Mouse (Mus musculus) heart, embryonic 11.5 days (tissue): ENCODE measurements around the gene Pole. TPM values are rescaled to one million over a fixed set of nuclear protein-coding genes. Genes with fewer than 3 reads are reported as not detected.

Source experiments
- ATAC-seq: fragments of 200-750 bp; cut with Nextera tagmentation; replicated peaks from 2 replicates; pipeline ENCODE4 v1.8.0; 2017; ENCODE audit warnings: moderate library complexity; ENCODE audit not compliant: insufficient number of reproducible peaks, low FRiP score, low TSS enrichment
- H3K27ac ChIP-seq: fragments of 300-500 bp; sonication (generic); 2 replicates; pipeline ENCODE4 v1.5.1; 2014; ENCODE audit warnings: mild to moderate bottlenecking, low read depth, low read length
- H3K27me3 ChIP-seq: fragments of 300-500 bp; sonication (generic); 2 replicates; pipeline ENCODE4 v1.6.1; 2014; ENCODE audit warnings: mild to moderate bottlenecking, low read length, mixed read lengths; ENCODE audit not compliant: control insufficient read depth, insufficient read depth
- H3K36me3 ChIP-seq: fragments of 300-500 bp; sonication (generic); 2 replicates; pipeline ENCODE4 v1.6.1; 2014; ENCODE audit warnings: mild to moderate bottlenecking, low read length, moderate library complexity, mixed read lengths; ENCODE audit not compliant: control insufficient read depth, insufficient read depth
- H3K4me1 ChIP-seq: fragments of 300-500 bp; sonication (generic); 2 replicates; pipeline ENCODE4 v1.6.1; 2014; ENCODE audit warnings: low read length; ENCODE audit not compliant: control insufficient read depth, insufficient read depth
- H3K4me2 ChIP-seq: fragments of 300-500 bp; sonication (generic); 2 replicates; pipeline ENCODE4 v1.6.1; 2014; ENCODE audit warnings: mild to moderate bottlenecking, moderate library complexity
- H3K4me3 ChIP-seq: fragments of 300-500 bp; sonication (generic); 2 replicates; pipeline ENCODE4 v1.5.1; 2014; ENCODE audit warnings: low read depth, low read length
- H3K9ac ChIP-seq: fragments of 300-500 bp; sonication (generic); 2 replicates; pipeline ENCODE4 v1.6.1; 2014; ENCODE audit warnings: mild to moderate bottlenecking, low read depth, low read length, moderate library complexity
- H3K9me3 ChIP-seq: fragments of 300-500 bp; sonication (generic); replicated peaks from 2 replicates; pipeline ENCODE4 v1.6.1; 2016; ENCODE audit warnings: low read length; ENCODE audit not compliant: control insufficient read depth
- WGBS: fragments of 180-500 bp; shearing (Covaris S2); extraction: QIAGEN DNeasy Blood & Tissue Kit; methylation state at CpG from one replicate; pipeline ENCODE4 v1.1.7; 2014; ENCODE audit not compliant: insufficient replicate concordance; 5-methylcytosine and 5-hydroxymethylcytosine counted together
- polyA plus RNA-seq: library from polyadenylated mRNA; unstranded; fragments of >200 nt; fragmentation: Nextera tagmentation; extraction: Ambion mirVana; gene quantifications from 2 replicates; pipeline ENCODE4 v1.2.1, GENCODE M21; 2014

Gene Pole
- polyA plus RNA-seq = 21.2 and 25.7 TPM in 2 replicates

DNA sequence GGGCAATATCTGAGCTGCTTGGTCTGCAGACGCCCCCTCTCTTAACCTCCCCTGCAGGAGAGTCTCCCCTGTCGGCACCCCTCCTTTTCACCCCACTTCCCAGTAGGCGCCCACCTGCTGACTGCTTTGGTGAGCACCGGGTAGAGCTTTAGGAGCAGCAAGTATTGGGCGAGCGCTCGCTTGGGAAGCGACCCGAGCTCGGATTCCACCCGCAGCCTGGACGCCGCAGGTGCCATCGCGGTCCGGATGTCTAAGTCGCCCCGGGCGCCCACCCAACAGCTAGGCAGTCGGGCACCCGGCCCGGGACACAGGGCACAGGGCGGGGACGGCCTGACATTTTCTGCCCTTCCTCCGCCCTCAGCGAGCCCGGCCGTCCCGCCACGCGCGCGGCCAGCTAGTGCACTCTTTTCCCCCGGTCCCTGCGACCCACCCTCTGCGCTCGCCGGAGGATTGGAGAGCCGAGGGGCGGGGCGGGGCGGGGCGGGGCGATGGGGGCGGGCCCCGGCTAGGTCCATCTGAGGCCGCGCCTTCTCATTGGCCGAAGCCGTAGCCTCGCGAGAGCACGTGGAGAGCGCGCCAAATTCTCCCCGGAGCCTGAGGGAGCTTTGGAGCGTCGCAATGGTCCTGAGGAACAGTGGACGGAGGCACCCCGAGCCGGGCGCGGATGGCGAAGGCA lies at the start of gene Pole, which contains the start of gene Pxmp2:
Gene Pole, plus strand, starts transcription at position 537 of the 676 bp plus-strand sequence.
Gene Pxmp2, minus strand, starts transcription at position 417 of the 676 bp plus-strand sequence.
- peak within 1 kb of the TSS; percentile 94 for H3K4me2 ChIP-seq
- peak within 1 kb of the TSS; percentile 83 for H3K9ac ChIP-seq
- H3K27ac ChIP-seq = peak within 1 kb of the TSS; percentile 58; the same call in 1 of the 2 replicates
- 0 out of 2 replicates have a peak, but pooled peaks cover 4% of the 10 kb centered on the region for H3K4me1 ChIP-seq
- ATAC-seq = peak; percentile 98
- H3K27me3 ChIP-seq = no peaks in the 10 kb centered on the region
- peak within 1 kb of the TSS; percentile 66 for H3K4me3 ChIP-seq
- H3K36me3 ChIP-seq = peaks cover under 1% of the 10 kb centered on the region; the same call in 1 of the 2 replicates
- no peaks in the 10 kb centered on the region for H3K9me3 ChIP-seq
- under 1% methylated on average over 63 of the region's 64 CpGs for WGBS

DNA sequence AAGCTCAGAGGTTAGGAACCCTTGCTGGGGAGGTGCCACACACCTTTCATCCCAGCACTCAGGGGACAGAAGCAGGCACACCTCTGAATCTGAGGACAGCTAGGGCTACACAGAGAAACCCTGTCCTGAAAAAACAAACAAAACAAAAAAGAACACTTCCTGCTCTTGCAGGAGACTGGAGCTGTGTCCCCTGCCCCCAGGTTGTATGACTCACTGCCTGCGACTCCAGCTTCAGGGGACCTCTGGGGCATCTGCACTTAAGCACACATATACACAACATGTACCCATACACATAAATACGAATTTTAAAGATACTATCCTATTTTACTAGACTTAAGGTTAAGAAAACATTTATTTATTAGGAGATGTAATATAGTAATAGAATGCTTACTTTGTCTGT lies 42.0 kb upstream of the Pole start:
- Histone ChIP-seq H3K4me1 (no peaks in the 10 kb centered on the region), H3K27ac (no peak overlapping the region), H3K27me3 (no peaks in the 10 kb centered on the region), H3K4me3 (no peak overlapping the region), H3K4me2 (no peak overlapping the region), H3K9me3 (no peaks in the 10 kb centered on the region), H3K36me3 (peaks cover 29% of the 10 kb centered on the region), H3K9ac (no peak overlapping the region)
- 68% methylated on average over 2 of the region's 2 CpGs for WGBS
- ATAC-seq = no peak

- H3K27ac ChIP-seq = no peak overlapping the region
- H3K4me3 ChIP-seq = no peak overlapping the region
- peaks cover 5% of the 10 kb centered on the region for H3K4me1 ChIP-seq
- H3K4me2 ChIP-seq = no peak overlapping the region
- no peaks in the 10 kb centered on the region for H3K27me3 ChIP-seq
- H3K36me3 ChIP-seq = peaks cover 24% of the 10 kb centered on the region
- 84% methylated on average over 4 of the region's 4 CpGs for WGBS
- H3K9ac ChIP-seq = no peak overlapping the region
- no peak for ATAC-seq
- no peaks in the 10 kb centered on the region for H3K9me3 ChIP-seq
These were observed 19.2 kb upstream of the Pole start for GRCm38 (mm10) chr5:110266941-110267340.

GRCm38 (mm10) chr5:110269141-110270101 lies 16.7 kb upstream of the Pole start, which contains the start of gene Pgam5:
Gene Pgam5, minus strand, starts transcription at chr5:110269913.
- peak within 1 kb of the TSS; percentile 66; the same call in 1 of the 2 replicates for H3K27ac ChIP-seq
- peak; percentile 81 for ATAC-seq

GRCm38 (mm10) chr5:110270242-110270641 lies 15.9 kb upstream of the Pole start:
- H3K36me3 ChIP-seq = peaks cover 15% of the 10 kb centered on the region
- H3K9ac ChIP-seq = no peak overlapping the region
- H3K4me3 ChIP-seq = no peak overlapping the region
- ATAC-seq = no peak
- no peaks in the 10 kb centered on the region for H3K9me3 ChIP-seq
- WGBS = 87% methylated on average over 6 of the region's 6 CpGs
- H3K4me1 ChIP-seq = peaks cover 5% of the 10 kb centered on the region
- no peak overlapping the region for H3K4me2 ChIP-seq
- H3K27ac ChIP-seq = no peak overlapping the region
- H3K27me3 ChIP-seq = no peaks in the 10 kb centered on the region

More at GRCm38 (mm10) chr5:110269141-110270101, 16.7 kb upstream of the Pole start, which contains the start of gene Pgam5:
- Histone ChIP-seq H3K4me3 (peak within 1 kb of the TSS; percentile 97), H3K36me3 (peaks cover 23% of the 10 kb centered on the region), H3K4me1 (peaks cover 5% of the 10 kb centered on the region), H3K9ac (peak within 1 kb of the TSS; percentile 97), H3K27me3 (no peaks in the 10 kb centered on the region), H3K9me3 (no peaks in the 10 kb centered on the region), H3K4me2 (peak within 1 kb of the TSS; percentile 95)
- 1% methylated on average over 66 of the region's 66 CpGs for WGBS

GRCm38 (mm10) chr5:110274147-110274546 lies 12.0 kb upstream of the Pole start:
- ATAC-seq = no peak
- Histone ChIP-seq H3K27me3 (no peaks in the 10 kb centered on the region), H3K9me3 (no peaks in the 10 kb centered on the region), H3K9ac (no peak overlapping the region), H3K4me2 (no peak overlapping the region), H3K4me1 (no peaks in the 10 kb centered on the region; the same call in 1 of the 2 replicates), H3K4me3 (no peak overlapping the region), H3K27ac (no peak overlapping the region), H3K36me3 (no peaks in the 10 kb centered on the region)
- 72% methylated on average over 4 of the region's 4 CpGs for WGBS

- no peak overlapping the region for H3K4me3 ChIP-seq
- WGBS = 48% methylated on average over 2 of the region's 2 CpGs
- no peaks in the 10 kb centered on the region for H3K9me3 ChIP-seq
- H3K4me2 ChIP-seq = no peak overlapping the region
- H3K27ac ChIP-seq = no peak overlapping the region
- no peaks in the 10 kb centered on the region for H3K27me3 ChIP-seq
- ATAC-seq = no peak
- no peaks in the 10 kb centered on the region for H3K4me1 ChIP-seq
- H3K9ac ChIP-seq = no peak overlapping the region
- H3K36me3 ChIP-seq = no peaks in the 10 kb centered on the region
These were observed 11.3 kb upstream of the Pole start for GRCm38 (mm10) chr5:110274846-110275245.

GRCm38 (mm10) chr5:110276391-110276790 lies 9.7 kb upstream of the Pole start:
- no peak overlapping the region for H3K9ac ChIP-seq
- no peaks in the 10 kb centered on the region for H3K4me1 ChIP-seq
- H3K4me3 ChIP-seq = no peak overlapping the region
- no peaks in the 10 kb centered on the region for H3K9me3 ChIP-seq
- no peak overlapping the region for H3K27ac ChIP-seq
- H3K36me3 ChIP-seq = no peaks in the 10 kb centered on the region
- H3K27me3 ChIP-seq = no peaks in the 10 kb centered on the region
- ATAC-seq = no peak
- 61% methylated on average over 2 of the region's 2 CpGs for WGBS
- H3K4me2 ChIP-seq = no peak overlapping the region
